Mouse (Mus musculus): ENCODE data around the gene Zfp692. TPM values are rescaled to one million over a fixed set of nuclear protein-coding genes. Genes with fewer than 3 reads are reported as not detected.
A peak's percentile ranks its signal among the peaks of the same experiment; 100 is the strongest.
"Not testable (repeated sequence)": the region's sequence is repeated elsewhere in the genome, so short reads cannot be mapped to it uniquely, and the experiment has no call there.

The Zfp692 gene
- polyA plus RNA-seq, 1 experiment = 15.8 TPM

DNA sequence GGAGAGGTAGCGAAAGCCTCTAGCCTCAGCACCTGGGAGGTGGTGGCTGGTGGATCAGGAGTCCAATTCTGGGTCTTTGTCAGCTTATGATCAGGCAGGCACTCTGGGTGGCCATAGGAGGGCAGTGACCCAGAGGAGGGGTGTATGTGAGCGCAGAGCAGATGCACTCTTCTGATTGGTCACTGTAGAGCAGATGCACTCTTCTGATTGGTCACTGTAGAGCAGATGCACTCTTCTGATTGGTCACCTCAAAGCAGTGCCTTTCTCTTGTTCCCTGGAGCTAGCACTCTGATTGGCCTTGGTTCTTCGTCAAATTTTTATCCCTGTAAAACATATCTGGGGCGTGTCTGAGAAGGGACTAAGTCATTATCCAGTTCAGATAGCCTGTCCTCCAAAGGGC lies 14.1 kb upstream of the Zfp692 start:
- Histone ChIP-seq H3K36me3 (ENCODE audit: control insufficient read depth, insufficient read depth, low read length) (no peaks in the 10 kb centered on the region), H3K27ac (ENCODE audit: insufficient read depth, low read depth, low read length) (no peak overlapping the region), H3K4me3 (ENCODE audit: low read depth, low read length) (no peak overlapping the region), H3K4me1 (ENCODE audit: control insufficient read depth, insufficient read depth, insufficient read length, low read length) (no peaks in the 10 kb centered on the region), H3K27me3 (ENCODE audit: control insufficient read depth, insufficient read depth, low read length) (no peaks in the 10 kb centered on the region)
- TF ChIP-seq CTCF (IDR thresholded peaks at IDR 0.05; ENCODE audit: extremely low read depth, insufficient read length, insufficient replicate concordance, low read depth, low read length) (no peak), POLR2A (IDR thresholded peaks at IDR 0.05; ENCODE audit: low read depth, low read length) (no peak)
- WGBS = 59% methylated on average over 4 of the region's 4 CpGs

DNA sequence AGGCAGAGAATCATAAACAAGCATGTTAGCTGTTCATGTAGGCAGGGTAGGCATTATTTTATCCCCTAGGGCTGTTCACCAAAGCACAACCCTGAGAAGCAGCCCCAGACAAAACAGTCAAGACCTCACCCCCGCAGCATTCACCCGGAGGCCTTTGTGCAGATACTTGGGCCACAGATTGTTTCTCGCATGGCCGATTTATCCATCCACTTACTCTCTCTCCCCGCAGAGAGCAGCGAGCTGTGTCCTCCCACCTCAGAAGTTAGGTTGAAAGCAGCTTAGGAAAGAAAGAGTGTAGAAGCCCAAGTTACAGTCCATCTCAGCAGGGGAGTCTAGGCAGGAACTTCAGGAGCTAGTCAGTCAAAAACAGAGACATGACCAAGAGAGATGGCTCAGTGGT lies 9.5 kb upstream of the Zfp692 start:
- Histone ChIP-seq H3K36me3 (ENCODE audit: control insufficient read depth, insufficient read depth, low read length) (no peaks in the 10 kb centered on the region), H3K27ac (ENCODE audit: insufficient read depth, low read depth, low read length) (no peak overlapping the region), H3K4me1 (ENCODE audit: control insufficient read depth, insufficient read depth, insufficient read length, low read length) (no peaks in the 10 kb centered on the region), H3K27me3 (ENCODE audit: control insufficient read depth, insufficient read depth, low read length) (no peaks in the 10 kb centered on the region), H3K4me3 (ENCODE audit: low read depth, low read length) (no peak overlapping the region)
- WGBS = 87% methylated on average over 6 of the region's 6 CpGs
- no peak for TF ChIP-seq CTCF (IDR thresholded peaks at IDR 0.05; ENCODE audit: extremely low read depth, insufficient read length, insufficient replicate concordance, low read depth, low read length)
- no peak for TF ChIP-seq POLR2A (IDR thresholded peaks at IDR 0.05; ENCODE audit: low read depth, low read length)

DNA sequence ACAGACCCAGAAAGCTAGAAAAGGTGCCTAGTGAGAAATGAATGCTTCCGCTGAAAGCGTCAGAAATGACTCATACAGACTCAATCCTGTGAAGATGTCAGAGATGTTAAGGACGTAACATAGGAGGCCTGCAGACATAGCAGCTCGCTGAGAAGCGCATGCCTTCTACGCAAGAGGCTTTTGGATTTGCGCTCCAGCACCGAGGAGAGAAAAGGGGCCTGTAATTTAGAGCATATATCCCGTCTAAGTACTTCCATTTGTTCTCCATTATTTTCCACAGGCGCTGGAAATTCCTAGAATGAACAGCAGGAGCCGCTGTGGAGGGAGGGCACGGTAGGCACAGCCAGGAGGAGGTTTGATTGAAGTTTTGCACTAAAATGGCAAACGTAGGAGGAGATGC lies 5.8 kb upstream of the Zfp692 start:
- H3K36me3 ChIP-seq (ENCODE audit: control insufficient read depth, insufficient read depth, low read length) = no peaks in the 10 kb centered on the region
- no peaks in the 10 kb centered on the region for H3K27me3 ChIP-seq (ENCODE audit: control insufficient read depth, insufficient read depth, low read length)
- no peaks in the 10 kb centered on the region for H3K4me1 ChIP-seq (ENCODE audit: control insufficient read depth, insufficient read depth, insufficient read length, low read length)
- peak overlapping the region; percentile 27; the same call in 1 of the 2 replicates for H3K4me3 ChIP-seq (ENCODE audit: low read depth, low read length)
- H3K27ac ChIP-seq (ENCODE audit: insufficient read depth, low read depth, low read length) = no peak overlapping the region
- TF ChIP-seq CTCF (IDR thresholded peaks at IDR 0.05; ENCODE audit: extremely low read depth, insufficient read length, insufficient replicate concordance, low read depth, low read length) (peak; percentile 92; the same call in 1 of the 2 replicates), POLR2A (IDR thresholded peaks at IDR 0.05; ENCODE audit: low read depth, low read length) (no peak)
- 16% methylated on average over 13 of the region's 13 CpGs for WGBS

DNA sequence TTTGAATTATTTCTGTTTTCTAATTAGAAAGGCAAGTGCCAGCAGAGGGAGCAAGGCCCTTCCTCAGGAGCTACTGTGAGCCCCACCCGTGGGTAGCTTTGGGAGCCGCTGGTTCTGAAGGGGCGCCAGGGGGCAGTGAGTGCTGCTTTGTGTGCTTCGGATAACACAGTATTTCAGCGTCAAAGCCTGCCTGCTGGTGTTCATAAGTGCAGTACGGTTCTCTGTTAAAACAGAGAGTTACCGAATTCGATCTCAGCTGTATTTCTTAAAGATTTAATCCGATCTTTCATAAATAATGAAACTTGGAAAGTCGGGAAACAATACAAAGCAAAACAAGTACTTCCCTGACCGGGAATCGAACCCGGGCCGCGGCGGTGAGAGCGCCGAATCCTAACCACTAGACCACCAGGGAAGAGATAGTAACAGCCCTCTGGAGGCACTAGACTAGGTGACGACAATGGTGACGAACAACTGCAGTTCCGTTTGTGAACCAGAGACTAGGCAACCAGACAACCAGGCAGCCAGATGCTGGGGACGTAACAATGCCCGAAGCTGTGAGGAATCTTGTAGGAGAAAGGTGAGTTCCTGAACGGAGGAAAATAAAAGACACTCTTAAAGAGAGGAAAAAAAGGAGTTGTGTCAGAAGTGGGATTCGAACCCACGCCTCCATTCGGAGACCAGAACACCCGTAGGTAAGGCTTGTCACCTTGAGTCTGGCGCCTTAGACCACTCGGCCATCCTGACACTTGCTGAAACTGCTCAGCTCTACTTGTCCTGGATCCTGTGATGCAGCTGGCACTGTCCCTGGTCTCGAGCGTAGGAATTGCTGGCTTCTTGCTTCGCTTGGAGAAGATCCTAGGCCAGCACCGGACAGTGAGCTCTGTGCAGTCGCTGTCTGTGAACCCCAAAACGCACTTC lies 4.8 kb upstream of the Zfp692 start:
- peaks cover 2% of the 10 kb centered on the region for H3K4me1 ChIP-seq (ENCODE audit: control insufficient read depth, insufficient read depth, insufficient read length, low read length)
- H3K36me3 ChIP-seq (ENCODE audit: control insufficient read depth, insufficient read depth, low read length) = no peaks in the 10 kb centered on the region
- H3K27ac ChIP-seq (ENCODE audit: insufficient read depth, low read depth, low read length) = peak overlapping the region; percentile 78
- WGBS = under 1% methylated on average over 36 of the region's 36 CpGs
- H3K4me3 ChIP-seq (ENCODE audit: low read depth, low read length) = peak overlapping the region; percentile 88
- no peaks in the 10 kb centered on the region for H3K27me3 ChIP-seq (ENCODE audit: control insufficient read depth, insufficient read depth, low read length)
- TF ChIP-seq POLR2A (IDR thresholded peaks at IDR 0.05; ENCODE audit: low read depth, low read length) (peak; percentile 51; the same call in 1 of the 2 replicates), CTCF (IDR thresholded peaks at IDR 0.05; ENCODE audit: extremely low read depth, insufficient read length, insufficient replicate concordance, low read depth, low read length) (peak; percentile 91)

DNA sequence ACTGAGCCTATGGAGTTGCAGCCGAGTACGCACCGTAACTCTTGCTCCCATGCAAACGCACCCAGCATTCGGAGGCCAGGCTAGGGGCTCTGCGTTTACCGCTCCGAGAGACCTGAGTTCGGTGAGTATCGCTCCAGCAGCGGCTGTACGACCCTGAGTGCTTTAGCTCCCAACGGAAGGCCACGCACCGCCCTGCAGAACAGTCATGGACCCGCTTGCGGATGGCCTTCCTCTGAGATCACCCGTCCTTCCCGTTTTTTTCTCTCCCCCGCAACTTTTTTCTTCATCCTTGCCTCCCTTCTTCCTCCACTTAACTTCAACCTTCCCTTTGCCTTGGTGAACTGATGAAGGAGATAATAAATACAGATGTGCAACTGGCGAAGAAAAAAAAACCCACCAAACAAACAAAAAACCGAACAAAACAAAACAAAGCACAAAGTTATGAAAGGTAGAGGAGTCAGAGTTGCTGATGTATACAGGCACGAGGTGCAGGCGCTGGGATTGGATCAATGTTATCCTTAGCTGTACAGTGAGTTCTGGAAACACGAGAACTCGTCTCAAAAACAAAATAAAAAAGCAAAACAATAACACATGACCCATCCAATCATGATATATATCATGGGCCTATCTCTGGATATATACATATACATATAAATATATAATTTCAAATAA lies 4.0 kb upstream of the Zfp692 start:
- no peak for TF ChIP-seq CTCF (IDR thresholded peaks at IDR 0.05; ENCODE audit: extremely low read depth, insufficient read length, insufficient replicate concordance, low read depth, low read length)
- Histone ChIP-seq H3K4me3 (ENCODE audit: low read depth, low read length) (peak overlapping the region; percentile 88), H3K4me1 (ENCODE audit: control insufficient read depth, insufficient read depth, insufficient read length, low read length) (peaks cover 4% of the 10 kb centered on the region), H3K27ac (ENCODE audit: insufficient read depth, low read depth, low read length) (peak overlapping the region; percentile 78), H3K36me3 (ENCODE audit: control insufficient read depth, insufficient read depth, low read length) (no peaks in the 10 kb centered on the region), H3K27me3 (ENCODE audit: control insufficient read depth, insufficient read depth, low read length) (no peaks in the 10 kb centered on the region)
- WGBS = 1% methylated on average over 26 of the region's 26 CpGs

DNA sequence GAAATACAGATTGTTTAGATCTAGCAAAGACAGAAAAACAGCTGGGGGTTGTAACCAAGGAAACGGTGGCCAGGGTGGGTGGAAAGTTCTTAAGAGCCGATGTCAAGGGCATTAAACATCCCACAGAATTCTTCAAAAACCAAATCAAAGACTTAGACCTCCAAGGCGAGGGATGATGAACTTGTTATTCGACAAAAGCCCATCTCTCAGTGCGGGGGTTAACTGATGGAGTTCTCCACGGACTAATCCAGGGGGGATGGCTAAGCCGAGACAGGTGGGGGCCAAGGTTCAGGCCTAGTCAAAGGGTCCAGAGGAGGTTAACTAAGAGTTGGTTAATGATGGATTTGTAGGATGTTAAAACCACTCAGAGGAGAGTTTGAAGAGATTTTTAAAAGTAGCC lies 3.3 kb upstream of the Zfp692 start:
- WGBS = 33% methylated on average over 7 of the region's 7 CpGs
- no peaks in the 10 kb centered on the region for H3K36me3 ChIP-seq (ENCODE audit: control insufficient read depth, insufficient read depth, low read length)
- peaks cover 4% of the 10 kb centered on the region for H3K4me1 ChIP-seq (ENCODE audit: control insufficient read depth, insufficient read depth, insufficient read length, low read length)
- no peak overlapping the region for H3K4me3 ChIP-seq (ENCODE audit: low read depth, low read length)
- no peak for TF ChIP-seq POLR2A (IDR thresholded peaks at IDR 0.05; ENCODE audit: low read depth, low read length)
- TF ChIP-seq CTCF (IDR thresholded peaks at IDR 0.05; ENCODE audit: extremely low read depth, insufficient read length, insufficient replicate concordance, low read depth, low read length) = no peak
- no peaks in the 10 kb centered on the region for H3K27me3 ChIP-seq (ENCODE audit: control insufficient read depth, insufficient read depth, low read length)
- H3K27ac ChIP-seq (ENCODE audit: insufficient read depth, low read depth, low read length) = no peak overlapping the region

DNA sequence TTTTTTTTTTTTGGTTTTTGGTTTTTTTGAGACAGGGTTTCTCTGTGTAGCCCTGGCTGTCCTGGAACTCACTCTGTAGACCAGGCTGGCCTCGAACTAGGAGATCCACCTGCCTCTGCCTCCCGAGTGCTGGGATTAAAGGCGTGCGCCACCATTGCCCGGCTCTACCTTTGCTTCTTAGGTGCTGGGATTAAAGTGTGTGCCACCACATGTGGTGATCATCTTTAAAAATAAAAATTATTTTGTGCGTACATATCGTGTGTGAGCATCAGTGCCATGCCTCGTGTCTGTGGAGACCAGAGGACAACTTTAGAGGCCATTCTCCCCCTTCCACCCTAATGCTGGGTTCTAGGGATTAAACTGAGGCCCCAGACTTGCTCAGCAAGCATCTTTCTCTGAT lies 1.6 kb upstream of the Zfp692 start:
- 94% methylated on average over 8 of the region's 8 CpGs for WGBS
- H3K4me3 ChIP-seq (ENCODE audit: low read depth, low read length) = not testable (repeated sequence)

More for the DNA sequence above, 1.6 kb upstream of the Zfp692 start:
- H3K27ac ChIP-seq (ENCODE audit: insufficient read depth, low read depth, low read length); H3K36me3 ChIP-seq (ENCODE audit: control insufficient read depth, insufficient read depth, low read length); H3K27me3 ChIP-seq (ENCODE audit: control insufficient read depth, insufficient read depth, low read length); H3K4me1 ChIP-seq (ENCODE audit: control insufficient read depth, insufficient read depth, insufficient read length, low read length): not testable (repeated sequence)
